Mouse (Mus musculus): ENCODE data around the gene Hist1h2ae.

DNA sequence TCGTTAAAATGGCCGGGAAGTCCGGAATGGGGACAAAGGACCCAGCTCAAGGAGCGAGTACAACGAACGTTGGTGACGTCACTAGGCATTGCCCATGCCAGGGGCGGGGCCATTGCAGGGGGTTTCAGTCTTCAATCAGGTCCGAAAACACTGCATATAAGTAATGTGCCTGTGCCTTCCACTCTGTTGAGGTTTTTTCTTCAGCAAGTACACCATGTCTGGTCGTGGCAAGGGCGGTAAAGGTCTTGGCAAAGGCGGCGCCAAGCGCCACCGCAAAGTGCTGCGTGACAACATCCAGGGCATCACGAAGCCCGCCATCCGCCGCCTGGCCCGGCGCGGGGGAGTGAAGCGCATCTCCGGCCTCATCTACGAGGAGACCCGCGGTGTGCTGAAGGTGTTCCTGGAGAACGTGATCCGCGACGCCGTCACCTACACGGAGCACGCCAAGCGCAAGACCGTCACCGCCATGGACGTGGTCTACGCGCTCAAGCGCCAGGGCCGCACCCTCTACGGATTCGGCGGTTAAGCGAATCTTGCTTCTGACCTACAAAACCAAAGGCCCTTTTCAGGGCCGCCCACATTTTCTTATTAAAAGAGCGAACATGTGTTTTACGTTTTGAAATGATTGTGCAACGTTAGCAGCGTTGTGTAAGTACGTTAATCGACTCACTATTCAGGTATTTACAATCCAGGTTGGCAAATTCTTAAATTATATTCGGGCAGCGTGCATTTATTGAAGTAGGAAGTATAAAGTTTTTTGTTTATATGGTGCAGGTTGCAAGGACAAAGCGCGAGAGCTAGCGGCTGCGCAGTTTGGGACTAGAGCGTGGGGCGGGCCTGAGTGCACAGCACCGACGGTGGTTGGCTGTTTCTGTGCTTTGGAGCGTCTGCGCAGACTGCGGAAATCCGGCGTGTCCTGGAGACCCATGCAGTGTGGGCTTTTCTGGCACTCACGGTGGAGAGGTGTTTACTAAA, 39.8 kb downstream of the Hist1h2ae start, which contains the start of gene Hist1h4h:
- TF ChIP-seq ZC3H11A (IDR thresholded peaks at IDR 0.05; ENCODE audit: borderline replicate concordance, low read depth, low read length) (no peak), HCFC1 (IDR thresholded peaks at IDR 0.05; ENCODE audit: borderline replicate concordance, insufficient read depth, low read length) (no peak)

Measured in ES-E14 (cell line).